Mouse (Mus musculus) ES-Bruce4 (cell line): ENCODE results near the gene Hadha.

Experiments used
- CTCF ChIP-seq: IDR thresholded peaks from one replicate; pipeline ENCODE4 v1.8.1; 2011; ENCODE audit warnings: low read depth, low read length
- EP300 ChIP-seq: IDR thresholded peaks from 2 replicates; pipeline ENCODE4 v1.6.1; 2011; ENCODE audit warnings: low read depth, low read length; ENCODE audit not compliant: insufficient read depth
- POLR2A ChIP-seq: IDR thresholded peaks from one replicate; pipeline ENCODE4 v1.8.1; 2011; ENCODE audit warnings: low read length; ENCODE audit not compliant: insufficient read depth

DNA sequence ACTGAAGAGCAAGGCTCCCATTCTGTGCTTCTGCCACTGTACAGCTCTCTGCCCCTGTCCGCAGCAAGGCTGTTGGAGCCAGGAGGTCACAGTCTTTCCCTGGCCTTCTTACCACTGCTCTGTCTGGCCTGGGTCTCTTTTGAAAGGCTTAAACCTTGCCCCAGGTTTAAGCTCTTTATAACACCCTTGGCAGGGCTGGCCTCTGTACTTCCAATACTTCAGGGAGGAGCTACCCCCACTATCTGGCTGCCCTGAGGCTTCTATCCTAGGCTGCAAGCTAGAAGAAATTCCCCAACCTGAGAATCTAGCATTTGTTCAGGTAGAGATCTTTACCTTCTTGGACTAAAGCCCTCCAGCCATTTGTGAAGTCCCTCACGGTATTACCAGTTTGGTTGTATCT lies 45.1 kb downstream of the Hadha start:
- no peak for TF ChIP-seq CTCF
- TF ChIP-seq EP300, result no peak
- no peak for TF ChIP-seq POLR2A
